Mouse (Mus musculus) kidney, embryonic 16.5 days (tissue): ENCODE measurements around the gene Ada. TPM values are rescaled to one million over a fixed set of nuclear protein-coding genes. Genes with fewer than 3 reads are reported as not detected.

Source experiments
- ATAC-seq: fragments of 200-750 bp; cut with Nextera tagmentation; 2 replicates; pipeline ENCODE4 v1.8.0; 2017; ENCODE audit warnings: moderate TSS enrichment; ENCODE audit not compliant: low FRiP score, low TSS enrichment
- H3K27ac ChIP-seq: fragments of 300-500 bp; sonication (generic); 2 replicates; pipeline ENCODE4 v1.5.1; 2014; ENCODE audit warnings: low read length
- H3K27me3 ChIP-seq: fragments of 300-500 bp; sonication (generic); 2 replicates; pipeline ENCODE4 v1.6.1; 2014; ENCODE audit warnings: low read length, control low read depth, mixed read lengths; ENCODE audit not compliant: insufficient read depth
- H3K36me3 ChIP-seq: fragments of 300-500 bp; sonication (generic); 2 replicates; pipeline ENCODE4 v1.6.1; 2014; ENCODE audit warnings: low read length, control low read depth, mixed read lengths; ENCODE audit not compliant: insufficient read depth
- H3K4me1 ChIP-seq: fragments of 300-500 bp; sonication (generic); 2 replicates; pipeline ENCODE4 v1.6.1; 2014; ENCODE audit warnings: low read length, control low read depth, mixed read lengths; ENCODE audit not compliant: insufficient read depth
- H3K4me2 ChIP-seq: fragments of 300-500 bp; sonication (generic); replicated peaks from 2 replicates; pipeline ENCODE4 v1.6.1; 2014; ENCODE audit warnings: low read depth, low read length
- H3K4me3 ChIP-seq: fragments of 300-500 bp; sonication (generic); 2 replicates; pipeline ENCODE4 v1.5.1; 2014; ENCODE audit warnings: mild to moderate bottlenecking, low read length
- H3K9ac ChIP-seq: fragments of 300-500 bp; sonication (generic); replicated peaks from 2 replicates; pipeline ENCODE4 v1.6.1; 2014; ENCODE audit warnings: low read length
- H3K9me3 ChIP-seq: fragments of 300-500 bp; sonication (generic); 2 replicates; pipeline ENCODE4 v1.6.1; 2016; ENCODE audit warnings: low read length, control low read depth
- WGBS: fragments of 180-500 bp; shearing (Covaris S2); extraction: QIAGEN DNeasy Blood & Tissue Kit; methylation state at CpG from one replicate; pipeline ENCODE4 v1.1.7; 2014; 5-methylcytosine and 5-hydroxymethylcytosine counted together
- polyA plus RNA-seq: library from polyadenylated mRNA; unstranded; fragments of >200 nt; fragmentation: Nextera tagmentation; extraction: Ambion mirVana; gene quantifications from 2 replicates; pipeline ENCODE4 v1.2.1, GENCODE M21; 2015

Gene Ada
- polyA plus RNA-seq, 1 experiment from 2014 or later = 13.3 TPM

GRCm38 (mm10) chr2:163703599-163704260, 46.3 kb downstream of the Ada start:
- no peaks in the 10 kb centered on the region for H3K27me3 ChIP-seq
- 83% methylated on average over 5 of the region's 5 CpGs for WGBS
- ATAC-seq = no peak

GRCm38 (mm10) chr2:163702921-163703320, 47.1 kb downstream of the Ada start:
- no peak for ATAC-seq
- H3K9ac ChIP-seq = no peak overlapping the region
- no peak overlapping the region for H3K27ac ChIP-seq
- H3K36me3 ChIP-seq = peaks cover 3% of the 10 kb centered on the region
- H3K27me3 ChIP-seq = no peaks in the 10 kb centered on the region
- H3K9me3 ChIP-seq = no peaks in the 10 kb centered on the region
- peaks cover 16% of the 10 kb centered on the region for H3K4me1 ChIP-seq
- H3K4me2 ChIP-seq = no peak overlapping the region
- no peak overlapping the region for H3K4me3 ChIP-seq
- 69% methylated on average over 5 of the region's 5 CpGs for WGBS

More at GRCm38 (mm10) chr2:163703599-163704260, 46.3 kb downstream of the Ada start:
- Histone ChIP-seq H3K36me3 (peaks cover 3% of the 10 kb centered on the region), H3K4me1 (peaks cover 8% of the 10 kb centered on the region; the same call in 1 of the 2 replicates), H3K9ac (no peak overlapping the region), H3K27ac (no peak overlapping the region), H3K9me3 (no peaks in the 10 kb centered on the region), H3K4me2 (no peak overlapping the region), H3K4me3 (no peak overlapping the region)

- peaks cover 3% of the 10 kb centered on the region for H3K36me3 ChIP-seq
- no peaks in the 10 kb centered on the region for H3K27me3 ChIP-seq
- H3K27ac ChIP-seq = no peak overlapping the region
- no peaks in the 10 kb centered on the region for H3K9me3 ChIP-seq
- peaks cover 20% of the 10 kb centered on the region for H3K4me1 ChIP-seq
- 75% methylated on average over 7 of the region's 7 CpGs for WGBS
- H3K4me2 ChIP-seq = no peak overlapping the region
- no peak for ATAC-seq
- 0 out of 2 replicates have a peak overlapping the region, but pooled peaks have one; percentile 31 for H3K9ac ChIP-seq
- no peak overlapping the region for H3K4me3 ChIP-seq
Observed at GRCm38 (mm10) chr2:163702431-163702830, 47.6 kb downstream of the Ada start.

GRCm38 (mm10) chr2:163699078-163699780, 50.8 kb downstream of the Ada start:
- H3K27ac ChIP-seq = no peak overlapping the region
- no peak overlapping the region for H3K4me3 ChIP-seq
- no peaks in the 10 kb centered on the region for H3K9me3 ChIP-seq
- ATAC-seq = peak; percentile 19; the same call in 1 of the 2 replicates
- H3K4me1 ChIP-seq = peaks cover 40% of the 10 kb centered on the region
- H3K4me2 ChIP-seq = no peak overlapping the region
- no peak overlapping the region for H3K9ac ChIP-seq
- peaks cover under 1% of the 10 kb centered on the region for H3K36me3 ChIP-seq
- WGBS = 64% methylated on average over 11 of the region's 11 CpGs
- no peaks in the 10 kb centered on the region for H3K27me3 ChIP-seq

- no peaks in the 10 kb centered on the region for H3K36me3 ChIP-seq
- peak; percentile 60 for ATAC-seq
- WGBS = 33% methylated on average over 16 of the region's 16 CpGs
- peak overlapping the region; percentile 28; the same call in 1 of the 2 replicates for H3K4me2 ChIP-seq
- H3K27ac ChIP-seq = peak overlapping the region; percentile 80
- no peak overlapping the region for H3K9ac ChIP-seq
- peaks cover 53% of the 10 kb centered on the region for H3K4me1 ChIP-seq
- H3K9me3 ChIP-seq = no peaks in the 10 kb centered on the region
- no peak overlapping the region for H3K4me3 ChIP-seq
- no peaks in the 10 kb centered on the region for H3K27me3 ChIP-seq
Observed at GRCm38 (mm10) chr2:163697764-163698480, 52.1 kb downstream of the Ada start.

GRCm38 (mm10) chr2:163696763-163697162, 53.3 kb downstream of the Ada start:
- H3K4me3 ChIP-seq = no peak overlapping the region
- H3K9me3 ChIP-seq = no peaks in the 10 kb centered on the region
- H3K9ac ChIP-seq = no peak overlapping the region
- H3K36me3 ChIP-seq = no peaks in the 10 kb centered on the region
- H3K27me3 ChIP-seq = no peaks in the 10 kb centered on the region
- peaks cover 55% of the 10 kb centered on the region for H3K4me1 ChIP-seq
- no peak overlapping the region for H3K27ac ChIP-seq
- no peak overlapping the region for H3K4me2 ChIP-seq
- no peak for ATAC-seq
- 52% methylated on average over 2 of the region's 2 CpGs for WGBS

GRCm38 (mm10) chr2:163693716-163694314, 56.2 kb downstream of the Ada start:
- Histone ChIP-seq H3K27ac (peak overlapping the region; percentile 89), H3K9ac (peak overlapping the region; percentile 45), H3K27me3 (no peaks in the 10 kb centered on the region), H3K4me1 (peaks cover 65% of the 10 kb centered on the region), H3K36me3 (no peaks in the 10 kb centered on the region), H3K9me3 (no peaks in the 10 kb centered on the region), H3K4me3 (peak overlapping the region; percentile 23), H3K4me2 (peak overlapping the region; percentile 28)
- peak; percentile 47 for ATAC-seq
- WGBS = 19% methylated on average over 9 of the region's 9 CpGs

- 0 out of 2 replicates have a peak, but pooled peaks have one; percentile 13 for ATAC-seq
- Histone ChIP-seq H3K9me3 (no peaks in the 10 kb centered on the region), H3K4me3 (no peak overlapping the region), H3K9ac (no peak overlapping the region), H3K36me3 (no peaks in the 10 kb centered on the region), H3K4me1 (peaks cover 59% of the 10 kb centered on the region), H3K27ac (peak overlapping the region; percentile 89), H3K4me2 (no peak overlapping the region), H3K27me3 (no peaks in the 10 kb centered on the region)
- 52% methylated on average over 3 of the region's 3 CpGs for WGBS
Observed at GRCm38 (mm10) chr2:163692873-163693612, 57.0 kb downstream of the Ada start.
